Mouse (Mus musculus): Measurements from ENCODE around the gene Nlgn1. TPM values are rescaled to one million over a fixed set of nuclear protein-coding genes. Genes with fewer than 3 reads are reported as not detected.

Nlgn1 gene
- polyA plus RNA-seq, 1 experiment from 2014 or later: 0.93 TPM

- DNase-seq (ENCODE audit: low spot score) (no peak), ATAC-seq (replicated peaks; ENCODE audit: low FRiP score, low read depth) (no peak)
- H3K36me3 ChIP-seq (ENCODE audit: insufficient read depth, low read length): no peaks in the 10 kb centered on the region
Observed at GRCm38 (mm10) chr3:25858384-25858783, 473.9 kb downstream of the Nlgn1 start.

GRCm38 (mm10) chr3:25844686-25845462 lies 487.4 kb downstream of the Nlgn1 start:
- DNase-seq (ENCODE audit: low spot score) (no peak), ATAC-seq (replicated peaks; ENCODE audit: low FRiP score, low read depth) (no peak)
- Histone ChIP-seq H3K36me3 (ENCODE audit: insufficient read depth, low read length) (no peaks in the 10 kb centered on the region), H3K4me2 (ENCODE audit: low read length) (no peak overlapping the region), H3K27ac (no peak overlapping the region), H3K9ac (ENCODE audit: low read depth, low read length) (no peak overlapping the region), H3K9me3 (replicated peaks; ENCODE audit: low read length) (no peaks in the 10 kb centered on the region), H3K4me3 (replicated peaks; ENCODE audit: low read depth, low read length) (no peak overlapping the region), H3K27me3 (ENCODE audit: insufficient read depth, low read length) (no peaks in the 10 kb centered on the region), H3K4me1 (replicated peaks; ENCODE audit: insufficient read depth, low read length) (no peaks in the 10 kb centered on the region)
- TF ChIP-seq CTCF (IDR thresholded peaks at IDR 0.05; ENCODE audit: low read depth): no peak
- 78% methylated on average over 7 of the region's 7 CpGs for WGBS

More at GRCm38 (mm10) chr3:25858384-25858783, 473.9 kb downstream of the Nlgn1 start:
- Histone ChIP-seq H3K4me3 (replicated peaks; ENCODE audit: low read depth, low read length) (no peak overlapping the region), H3K27ac (no peak overlapping the region), H3K27me3 (ENCODE audit: insufficient read depth, low read length) (no peaks in the 10 kb centered on the region), H3K4me2 (ENCODE audit: low read length) (no peak overlapping the region), H3K9me3 (replicated peaks; ENCODE audit: low read length) (no peaks in the 10 kb centered on the region), H3K4me1 (replicated peaks; ENCODE audit: insufficient read depth, low read length) (no peaks in the 10 kb centered on the region), H3K9ac (ENCODE audit: low read depth, low read length) (no peak overlapping the region)
- no peak for TF ChIP-seq CTCF (IDR thresholded peaks at IDR 0.05; ENCODE audit: low read depth)

GRCm38 (mm10) chr3:25830237-25830636 lies 502.0 kb downstream of the Nlgn1 start:
- TF ChIP-seq CTCF (IDR thresholded peaks at IDR 0.05; ENCODE audit: low read depth): no peak
- Histone ChIP-seq H3K4me3 (replicated peaks; ENCODE audit: low read depth, low read length) (no peak overlapping the region), H3K4me1 (replicated peaks; ENCODE audit: insufficient read depth, low read length) (no peaks in the 10 kb centered on the region), H3K9ac (ENCODE audit: low read depth, low read length) (no peak overlapping the region), H3K27ac (no peak overlapping the region), H3K9me3 (replicated peaks; ENCODE audit: low read length) (no peaks in the 10 kb centered on the region), H3K4me2 (ENCODE audit: low read length) (no peak overlapping the region), H3K36me3 (ENCODE audit: insufficient read depth, low read length) (no peaks in the 10 kb centered on the region), H3K27me3 (ENCODE audit: insufficient read depth, low read length) (no peaks in the 10 kb centered on the region)
- DNase-seq (ENCODE audit: low spot score) (no peak), ATAC-seq (replicated peaks; ENCODE audit: low FRiP score, low read depth) (no peak)
- WGBS: 82% methylated on average over 2 of the region's 2 CpGs

DNA sequence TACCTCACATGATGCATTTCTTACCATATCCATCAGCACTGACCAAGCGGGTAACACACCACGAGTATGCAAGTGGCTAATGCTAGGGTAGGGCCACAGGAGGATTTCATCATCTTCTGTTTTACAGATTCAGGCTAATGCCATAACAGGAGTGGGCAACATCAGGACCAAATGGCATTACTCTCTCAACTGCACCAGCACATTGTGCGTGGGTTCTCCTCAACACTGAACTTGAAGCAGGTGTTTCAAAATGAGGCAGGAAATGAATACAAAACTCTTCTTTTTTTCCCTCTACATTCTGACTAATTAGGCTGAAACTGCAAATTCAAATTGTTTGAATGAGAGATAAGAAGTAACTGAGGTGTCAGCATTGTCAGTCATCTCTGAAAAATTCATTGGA lies 518.9 kb downstream of the Nlgn1 start:
- Histone ChIP-seq H3K9ac (ENCODE audit: low read depth, low read length) (no peak overlapping the region), H3K9me3 (replicated peaks; ENCODE audit: low read length) (no peaks in the 10 kb centered on the region), H3K27ac (no peak overlapping the region), H3K4me1 (replicated peaks; ENCODE audit: insufficient read depth, low read length) (no peaks in the 10 kb centered on the region), H3K4me2 (ENCODE audit: low read length) (no peak overlapping the region), H3K4me3 (replicated peaks; ENCODE audit: low read depth, low read length) (no peak overlapping the region), H3K27me3 (ENCODE audit: insufficient read depth, low read length) (no peaks in the 10 kb centered on the region), H3K36me3 (ENCODE audit: insufficient read depth, low read length) (no peaks in the 10 kb centered on the region)
- no peak for DNase-seq (ENCODE audit: low spot score)
- TF ChIP-seq CTCF (IDR thresholded peaks at IDR 0.05; ENCODE audit: low read depth): no peak
- no peak for ATAC-seq (replicated peaks; ENCODE audit: low FRiP score, low read depth)
- 93% methylated on average over 3 of the region's 3 CpGs for WGBS

DNA sequence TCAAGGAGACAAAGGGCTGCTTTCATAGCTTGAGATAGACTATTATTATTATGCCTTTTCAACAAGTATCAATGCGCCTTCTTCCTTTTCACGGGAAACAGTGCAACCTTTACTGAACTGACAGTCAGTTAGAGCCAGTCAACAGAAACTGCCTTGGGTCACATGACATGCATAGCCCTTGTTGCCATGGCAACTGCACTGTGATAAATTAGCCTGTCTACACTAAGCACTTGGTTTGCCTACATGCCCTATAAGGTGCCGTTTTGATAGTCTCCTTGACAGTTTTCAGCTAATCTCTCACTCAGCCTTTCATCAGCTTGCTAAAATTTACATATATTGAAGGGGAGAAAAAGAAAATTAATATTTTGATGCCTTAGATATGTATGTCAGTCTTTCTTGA lies 524.7 kb downstream of the Nlgn1 start:
- H3K27me3 ChIP-seq (ENCODE audit: insufficient read depth, low read length): no peaks in the 10 kb centered on the region
- ATAC-seq (replicated peaks; ENCODE audit: low FRiP score, low read depth): no peak
- H3K9ac ChIP-seq (ENCODE audit: low read depth, low read length): no peak overlapping the region
- no peak overlapping the region for H3K4me3 ChIP-seq (replicated peaks; ENCODE audit: low read depth, low read length)
- no peak overlapping the region for H3K27ac ChIP-seq
- DNase-seq (ENCODE audit: low spot score): peak; percentile 12
- H3K36me3 ChIP-seq (ENCODE audit: insufficient read depth, low read length): no peaks in the 10 kb centered on the region
- TF ChIP-seq CTCF (IDR thresholded peaks at IDR 0.05; ENCODE audit: low read depth): no peak
- 44% methylated on average over 3 of the region's 3 CpGs for WGBS
- H3K4me2 ChIP-seq (ENCODE audit: low read length): no peak overlapping the region
- no peaks in the 10 kb centered on the region for H3K9me3 ChIP-seq (replicated peaks; ENCODE audit: low read length)
- no peaks in the 10 kb centered on the region for H3K4me1 ChIP-seq (replicated peaks; ENCODE audit: insufficient read depth, low read length)

- 74% methylated on average over 2 of the region's 2 CpGs for WGBS
- Histone ChIP-seq H3K4me1 (replicated peaks; ENCODE audit: insufficient read depth, low read length) (no peaks in the 10 kb centered on the region), H3K4me3 (replicated peaks; ENCODE audit: low read depth, low read length) (no peak overlapping the region), H3K36me3 (ENCODE audit: insufficient read depth, low read length) (no peaks in the 10 kb centered on the region), H3K9ac (ENCODE audit: low read depth, low read length) (no peak overlapping the region), H3K27me3 (ENCODE audit: insufficient read depth, low read length) (no peaks in the 10 kb centered on the region), H3K27ac (no peak overlapping the region), H3K9me3 (replicated peaks; ENCODE audit: low read length) (no peaks in the 10 kb centered on the region), H3K4me2 (ENCODE audit: low read length) (no peak overlapping the region)
- DNase-seq (ENCODE audit: low spot score) (no peak), ATAC-seq (replicated peaks; ENCODE audit: low FRiP score, low read depth) (no peak)
- no peak for TF ChIP-seq CTCF (IDR thresholded peaks at IDR 0.05; ENCODE audit: low read depth)
Observed at GRCm38 (mm10) chr3:25781651-25782050, 550.6 kb downstream of the Nlgn1 start.

- no peaks in the 10 kb centered on the region for H3K9me3 ChIP-seq (replicated peaks; ENCODE audit: low read length)
- no peak overlapping the region for H3K4me2 ChIP-seq (ENCODE audit: low read length)
- no peak overlapping the region for H3K9ac ChIP-seq (ENCODE audit: low read depth, low read length)
- no peak overlapping the region for H3K4me3 ChIP-seq (replicated peaks; ENCODE audit: low read depth, low read length)
- H3K27ac ChIP-seq: no peak overlapping the region
- H3K27me3 ChIP-seq (ENCODE audit: insufficient read depth, low read length): no peaks in the 10 kb centered on the region
- TF ChIP-seq CTCF (IDR thresholded peaks at IDR 0.05; ENCODE audit: low read depth): no peak
- no peak for DNase-seq (ENCODE audit: low spot score)
- no peaks in the 10 kb centered on the region for H3K4me1 ChIP-seq (replicated peaks; ENCODE audit: insufficient read depth, low read length)
- H3K36me3 ChIP-seq (ENCODE audit: insufficient read depth, low read length): no peaks in the 10 kb centered on the region
- 58% methylated on average over 6 of the region's 6 CpGs for WGBS
- ATAC-seq (replicated peaks; ENCODE audit: low FRiP score, low read depth): no peak
Observed at GRCm38 (mm10) chr3:25775437-25775836, 556.8 kb downstream of the Nlgn1 start.

All from kidney, postnatal 0 days (tissue).